Mouse (Mus musculus): Measurements from ENCODE around the gene Fzd5.

GRCm38 (mm10) chr1:64731341-64732020 lies 6.1 kb downstream of the Fzd5 start:
- TF ChIP-seq CTCF (IDR thresholded peaks at IDR 0.05; ENCODE audit: borderline replicate concordance, insufficient read depth, low read length) = no peak
- no peak for TF ChIP-seq POLR2A (IDR thresholded peaks at IDR 0.05; ENCODE audit: low read depth, low read length)
